Mouse (Mus musculus) hindbrain, embryonic 10.5 days (tissue): ENCODE measurements around the gene Gpr88. TPM values are rescaled to one million over a fixed set of nuclear protein-coding genes. Genes with fewer than 3 reads are reported as not detected.

ENCODE experiments used
- DNase-seq: peaks from one replicate; pipeline ENCODE4 v3.0.0-alpha.2; 2017; ENCODE audit warnings: low spot score
- H3K27ac ChIP-seq: fragments of 300-500 bp; sonication (generic); 2 replicates; pipeline ENCODE4 v1.5.1; 2016; ENCODE audit warnings: mild to moderate bottlenecking, moderate library complexity
- H3K27me3 ChIP-seq: fragments of 300-500 bp; sonication (generic); 2 replicates; pipeline ENCODE4 v1.6.1; 2016; ENCODE audit warnings: mild to moderate bottlenecking; ENCODE audit not compliant: poor library complexity, insufficient read depth, severe bottlenecking
- H3K36me3 ChIP-seq: fragments of 300-500 bp; sonication (generic); 2 replicates; pipeline ENCODE4 v1.6.1; 2016; ENCODE audit warnings: mild to moderate bottlenecking, moderate library complexity
- H3K4me1 ChIP-seq: fragments of 300-500 bp; sonication (generic); replicated peaks from 2 replicates; pipeline ENCODE4 v1.6.1; 2016; ENCODE audit warnings: mild to moderate bottlenecking
- H3K4me3 ChIP-seq: fragments of 300-500 bp; sonication (generic); 2 replicates; pipeline ENCODE4 v1.5.1; 2016; ENCODE audit warnings: mild to moderate bottlenecking, moderate library complexity
- H3K9me3 ChIP-seq: fragments of 300-500 bp; sonication (generic); 2 replicates; pipeline ENCODE4 v1.6.1; 2016; ENCODE audit warnings: mild to moderate bottlenecking, moderate library complexity
- WGBS: fragments of 180-500 bp; shearing (Covaris S2); methylation state at CpG from one replicate; pipeline ENCODE4 v1.1.7; 2016; 5-methylcytosine and 5-hydroxymethylcytosine counted together
- polyA plus RNA-seq: library from polyadenylated mRNA; unstranded; fragments of >200 nt; fragmentation: Nextera tagmentation; extraction: Ambion mirVana; gene quantifications from 2 replicates; pipeline ENCODE4 v1.2.1, GENCODE M21; 2016

The Gpr88 gene
- polyA plus RNA-seq, 1 experiment from 2014 or later, result 0.77 TPM

GRCm38 (mm10) chr3:116267036-116267654 is 13.8 kb upstream of the Gpr88 start:
- Histone ChIP-seq H3K9me3 (no peaks in the 10 kb centered on the region), H3K4me1 (no peaks in the 10 kb centered on the region), H3K36me3 (no peaks in the 10 kb centered on the region), H3K27me3 (no peaks in the 10 kb centered on the region), H3K27ac (no peak overlapping the region), H3K4me3 (no peak overlapping the region)
- WGBS, result 88% methylated on average over 2 of the region's 2 CpGs
- DNase-seq, result no peak

- H3K4me1 ChIP-seq, result no peaks in the 10 kb centered on the region
- WGBS, result 89% methylated on average over 3 of the region's 3 CpGs
- no peaks in the 10 kb centered on the region for H3K36me3 ChIP-seq
- H3K9me3 ChIP-seq, result no peaks in the 10 kb centered on the region
- DNase-seq, result no peak
- H3K4me3 ChIP-seq, result no peak overlapping the region
- no peak overlapping the region for H3K27ac ChIP-seq
- H3K27me3 ChIP-seq, result no peaks in the 10 kb centered on the region
Measured at GRCm38 (mm10) chr3:116266360-116266759, 13.1 kb upstream of the Gpr88 start.

GRCm38 (mm10) chr3:116263977-116264376 is 10.7 kb upstream of the Gpr88 start:
- H3K27me3 ChIP-seq, result no peaks in the 10 kb centered on the region
- DNase-seq, result no peak
- WGBS, result 89% methylated on average over 1 of the region's 1 CpGs
- no peaks in the 10 kb centered on the region for H3K4me1 ChIP-seq
- H3K27ac ChIP-seq, result no peak overlapping the region
- no peaks in the 10 kb centered on the region for H3K9me3 ChIP-seq
- no peaks in the 10 kb centered on the region for H3K36me3 ChIP-seq
- no peak overlapping the region for H3K4me3 ChIP-seq

- Histone ChIP-seq H3K27me3 (no peaks in the 10 kb centered on the region), H3K4me1 (no peaks in the 10 kb centered on the region), H3K27ac (no peak overlapping the region), H3K4me3 (no peak overlapping the region), H3K9me3 (no peaks in the 10 kb centered on the region), H3K36me3 (no peaks in the 10 kb centered on the region)
- no peak for DNase-seq
- WGBS, result 93% methylated on average over 5 of the region's 5 CpGs
Measured at GRCm38 (mm10) chr3:116263061-116263460, 9.8 kb upstream of the Gpr88 start.

DNA sequence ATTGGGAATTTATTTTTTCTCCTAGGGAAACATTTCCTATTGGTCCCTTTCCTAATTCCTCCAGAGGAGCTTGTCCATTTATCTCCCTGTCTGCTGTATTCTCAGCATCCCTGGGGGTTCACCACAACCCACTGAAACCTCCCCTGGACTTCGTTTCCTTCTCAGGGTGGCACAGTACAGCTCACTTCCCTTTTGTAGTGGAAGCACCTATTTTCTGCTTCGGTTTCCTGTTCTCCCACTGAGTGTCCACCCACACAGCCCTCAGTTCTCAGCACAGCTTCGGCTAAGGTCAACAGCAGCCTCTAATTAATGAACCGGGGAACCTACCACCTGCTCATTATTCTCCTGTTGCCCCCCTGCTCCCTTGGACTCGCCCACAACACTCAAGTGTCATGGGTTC is 2.8 kb upstream of the Gpr88 start:
- Histone ChIP-seq H3K4me3 (no peak overlapping the region), H3K27ac (no peak overlapping the region), H3K36me3 (no peaks in the 10 kb centered on the region), H3K9me3 (no peaks in the 10 kb centered on the region), H3K27me3 (peaks cover 46% of the 10 kb centered on the region), H3K4me1 (peaks cover 23% of the 10 kb centered on the region)
- 59% methylated on average over 5 of the region's 5 CpGs for WGBS
- DNase-seq, result no peak

DNA sequence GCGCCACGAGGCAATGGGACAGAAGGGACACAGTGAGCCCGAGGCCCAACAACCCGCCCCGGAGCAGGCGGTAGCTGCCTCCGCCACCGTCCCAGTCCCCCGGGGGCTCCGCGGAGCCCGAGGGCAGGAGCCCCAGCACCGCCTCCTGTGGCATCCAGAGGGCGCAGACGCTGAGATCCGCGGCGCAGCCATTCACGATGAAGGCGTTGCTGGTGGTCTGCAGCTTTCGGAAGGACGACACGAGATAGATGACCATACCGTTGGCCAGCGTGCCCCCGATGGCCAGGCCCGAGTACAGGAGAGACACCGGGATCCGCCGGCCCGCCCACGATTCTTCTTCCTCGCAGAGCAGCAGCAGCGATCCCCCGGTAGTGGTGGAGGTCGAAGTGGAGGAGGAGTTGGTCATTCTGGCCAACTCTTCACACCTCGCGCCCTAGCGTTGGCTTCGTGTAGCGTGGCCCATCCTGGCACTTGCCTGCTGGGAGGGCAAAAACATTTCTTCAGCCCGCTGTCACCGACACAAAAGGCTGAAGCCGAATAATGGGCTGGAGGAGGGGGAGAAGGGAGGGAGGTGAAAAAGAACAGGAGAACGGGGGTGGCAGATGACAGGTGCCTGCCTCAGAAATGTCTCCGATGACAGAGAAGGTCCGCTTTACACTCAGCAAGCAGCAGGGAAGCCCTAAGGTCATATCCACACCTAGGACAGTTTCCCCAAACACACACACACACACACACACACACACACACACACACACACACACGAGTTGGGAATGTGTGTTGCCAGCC is 855 bp downstream of the Gpr88 start:
- Histone ChIP-seq H3K4me1 (peaks cover 32% of the 10 kb centered on the region), H3K27ac (peak overlapping the region; percentile 78; the same call in 1 of the 2 replicates), H3K27me3 (peaks cover 83% of the 10 kb centered on the region), H3K4me3 (peak overlapping the region; percentile 64), H3K36me3 (no peaks in the 10 kb centered on the region), H3K9me3 (no peaks in the 10 kb centered on the region)
- peak; percentile 63 for DNase-seq
- WGBS, result under 1% methylated on average over 48 of the region's 48 CpGs

GRCm38 (mm10) chr3:116251481-116252254 is 1.6 kb downstream of the Gpr88 start:
- WGBS, result under 1% methylated on average over 86 of the region's 86 CpGs
- DNase-seq, result peak; percentile 71
- H3K9me3 ChIP-seq, result no peaks in the 10 kb centered on the region
- H3K4me3 ChIP-seq, result peak overlapping the region; percentile 64
- peaks cover 32% of the 10 kb centered on the region for H3K4me1 ChIP-seq
- H3K27ac ChIP-seq, result peak overlapping the region; percentile 78
- no peaks in the 10 kb centered on the region for H3K36me3 ChIP-seq
- peaks cover 83% of the 10 kb centered on the region for H3K27me3 ChIP-seq

- Histone ChIP-seq H3K27ac (no peak overlapping the region), H3K36me3 (no peaks in the 10 kb centered on the region), H3K4me3 (no peak overlapping the region), H3K27me3 (peaks cover 66% of the 10 kb centered on the region), H3K9me3 (no peaks in the 10 kb centered on the region), H3K4me1 (peaks cover 32% of the 10 kb centered on the region)
- WGBS, result 93% methylated on average over 2 of the region's 2 CpGs
- DNase-seq, result no peak
Measured at GRCm38 (mm10) chr3:116249026-116249425, 4.3 kb downstream of the Gpr88 start.

DNA sequence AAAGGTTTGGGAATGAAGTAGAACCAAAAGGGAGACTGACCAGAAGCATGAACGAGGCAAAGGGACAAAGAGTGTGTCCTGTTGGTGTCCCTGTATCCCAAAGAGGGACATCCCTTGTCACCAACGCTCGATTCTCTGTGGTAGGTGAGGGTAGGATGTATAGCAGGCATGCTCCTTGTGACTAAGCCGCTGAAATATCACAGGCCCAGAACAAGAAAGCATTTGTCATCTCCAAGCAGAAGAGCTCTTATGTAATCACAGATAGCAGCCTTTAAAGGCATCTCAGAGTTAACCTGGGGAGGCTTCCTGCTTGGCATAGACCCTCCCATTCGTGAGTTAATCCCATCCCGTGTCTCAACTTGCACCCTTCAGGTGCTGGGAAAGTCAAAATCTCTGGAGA is 8.8 kb downstream of the Gpr88 start:
- Histone ChIP-seq H3K36me3 (no peaks in the 10 kb centered on the region), H3K27me3 (peaks cover 20% of the 10 kb centered on the region), H3K4me3 (no peak overlapping the region), H3K4me1 (peaks cover 9% of the 10 kb centered on the region; the same call in 1 of the 2 replicates), H3K9me3 (no peaks in the 10 kb centered on the region), H3K27ac (no peak overlapping the region)
- DNase-seq, result no peak
- WGBS, result 73% methylated on average over 6 of the region's 6 CpGs

DNA sequence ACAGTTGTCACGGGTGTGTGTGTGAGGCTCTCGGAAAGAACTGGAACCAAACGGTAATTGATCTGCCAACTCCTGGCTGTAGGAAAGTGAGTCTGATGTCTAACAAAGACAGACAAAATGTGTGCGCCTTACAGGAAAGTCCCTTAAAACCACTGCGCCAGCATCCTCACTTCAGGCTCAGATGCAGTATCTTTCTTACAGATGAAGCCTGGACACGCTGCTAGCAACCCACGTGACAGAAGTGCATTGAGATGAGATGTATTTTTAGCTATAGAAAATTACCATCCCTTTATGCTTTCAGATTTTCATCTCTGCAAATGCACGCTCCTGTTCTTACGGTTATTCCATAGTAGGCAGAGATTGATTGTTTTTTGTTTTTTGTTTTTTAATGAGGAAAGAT is 10.6 kb downstream of the Gpr88 start:
- Histone ChIP-seq H3K4me3 (no peak overlapping the region), H3K27ac (no peak overlapping the region), H3K36me3 (no peaks in the 10 kb centered on the region), H3K9me3 (no peaks in the 10 kb centered on the region), H3K27me3 (peaks cover 2% of the 10 kb centered on the region; the same call in 1 of the 2 replicates), H3K4me1 (peaks cover 3% of the 10 kb centered on the region; the same call in 1 of the 2 replicates)
- 74% methylated on average over 9 of the region's 9 CpGs for WGBS
- DNase-seq, result no peak

DNA sequence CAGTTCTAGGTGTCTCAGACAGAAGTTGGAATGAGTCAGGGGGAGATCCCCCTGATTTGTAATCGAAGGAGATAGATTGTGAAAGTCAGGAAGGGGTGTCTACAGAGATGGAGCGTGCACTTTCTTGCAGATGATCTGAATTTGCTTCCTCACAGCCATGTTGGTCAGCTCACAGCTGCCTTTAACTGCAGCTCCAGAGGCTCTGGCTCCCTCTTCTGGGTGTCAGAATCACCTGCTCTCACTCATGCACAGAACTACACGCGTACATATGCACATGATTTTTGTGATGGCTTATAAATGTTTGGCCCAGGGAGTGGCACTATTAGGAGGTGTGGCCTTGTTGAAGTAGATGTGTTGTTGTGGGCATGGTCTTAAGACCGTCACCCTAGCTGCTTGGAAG is 15.8 kb downstream of the Gpr88 start:
- Histone ChIP-seq H3K36me3 (no peaks in the 10 kb centered on the region), H3K27me3 (no peaks in the 10 kb centered on the region), H3K9me3 (no peaks in the 10 kb centered on the region), H3K27ac (no peak overlapping the region), H3K4me1 (no peaks in the 10 kb centered on the region), H3K4me3 (no peak overlapping the region)
- no peak for DNase-seq
- WGBS, result 89% methylated on average over 5 of the region's 5 CpGs

DNA sequence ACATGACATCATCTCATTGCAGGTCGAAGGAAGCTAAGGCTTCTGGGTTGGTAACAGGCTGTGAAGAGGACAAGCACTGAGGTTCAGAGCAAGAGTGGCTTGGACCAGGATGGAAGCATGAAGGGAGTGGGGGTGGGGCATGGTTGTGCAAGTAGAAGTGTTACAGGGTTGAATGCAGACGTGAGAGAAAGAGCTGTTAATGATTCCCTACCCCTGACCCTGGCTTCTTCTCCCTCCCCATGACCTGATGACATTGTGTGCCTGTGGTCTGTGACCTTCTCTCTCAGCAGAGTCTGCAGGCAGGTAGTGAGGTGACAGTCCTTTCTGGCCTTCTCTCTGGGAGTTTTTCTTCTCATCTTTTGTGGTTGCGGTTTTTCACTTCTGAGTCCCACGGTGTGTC is 16.4 kb downstream of the Gpr88 start:
- Histone ChIP-seq H3K36me3 (no peaks in the 10 kb centered on the region), H3K4me1 (no peaks in the 10 kb centered on the region), H3K27ac (no peak overlapping the region), H3K27me3 (no peaks in the 10 kb centered on the region), H3K9me3 (no peaks in the 10 kb centered on the region), H3K4me3 (no peak overlapping the region)
- WGBS, result 74% methylated on average over 4 of the region's 4 CpGs
- DNase-seq, result no peak

DNA sequence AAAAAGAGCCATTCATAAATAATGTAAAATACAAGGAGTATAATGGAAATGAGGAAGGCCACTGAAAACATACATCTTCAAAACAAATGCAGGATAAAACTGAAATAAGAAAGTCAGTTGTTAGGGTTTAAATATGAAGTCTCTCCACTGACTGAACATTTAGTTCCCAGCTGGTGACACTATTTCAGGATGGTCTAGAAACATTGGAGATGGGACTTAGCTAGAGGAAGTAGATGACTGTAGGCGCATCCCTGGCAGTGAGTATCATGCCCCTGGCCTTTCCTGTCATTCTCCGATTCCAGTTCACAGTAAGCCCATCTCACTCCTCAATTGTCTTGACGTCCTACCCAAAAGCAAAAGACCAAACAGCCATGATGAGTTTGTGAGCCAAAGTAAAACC is 19.8 kb downstream of the Gpr88 start:
- Histone ChIP-seq H3K4me1 (peaks cover 11% of the 10 kb centered on the region), H3K27me3 (no peaks in the 10 kb centered on the region), H3K9me3 (no peaks in the 10 kb centered on the region), H3K36me3 (no peaks in the 10 kb centered on the region), H3K4me3 (no peak overlapping the region), H3K27ac (no peak overlapping the region)
- DNase-seq, result no peak
- WGBS, result 84% methylated on average over 3 of the region's 3 CpGs
